Mouse (Mus musculus) thymus, adult 2 months (tissue): ENCODE measurements around the gene Gal3st2. TPM values are rescaled to one million over a fixed set of nuclear protein-coding genes. Genes with fewer than 3 reads are reported as not detected.
"Not testable (repeated sequence)": the region's sequence is repeated elsewhere in the genome, so short reads cannot be mapped to it uniquely, and the experiment has no call there.

Experiments used
- DNase-seq: peaks from one replicate; pipeline ENCODE4 v3.0.0; 2021
- H3K27ac ChIP-seq: fragments of 200-500 bp; 2 replicates; pipeline ENCODE4 v1.5.1; 2012; ENCODE audit warnings: low read length, control low read depth; ENCODE audit not compliant: control insufficient read depth, insufficient read depth
- H3K27me3 ChIP-seq: fragments of 200-500 bp; 2 replicates; pipeline ENCODE4 v1.6.1; 2012; ENCODE audit warnings: mild to moderate bottlenecking, low read length, moderate library complexity, mixed read lengths; ENCODE audit not compliant: control insufficient read depth, insufficient read depth
- H3K36me3 ChIP-seq: fragments of 200-500 bp; 2 replicates; pipeline ENCODE4 v1.6.1; 2012; ENCODE audit warnings: mild to moderate bottlenecking, low read length, moderate library complexity; ENCODE audit not compliant: control insufficient read depth, insufficient read depth
- H3K4me1 ChIP-seq: fragments of 200-500 bp; replicated peaks from 2 replicates; pipeline ENCODE4 v1.6.1; 2012; ENCODE audit warnings: low read length; ENCODE audit not compliant: control insufficient read depth, insufficient read depth
- H3K4me3 ChIP-seq: fragments of 200-500 bp; 2 replicates; pipeline ENCODE4 v1.5.1; 2012; ENCODE audit warnings: mild to moderate bottlenecking, low read length, control low read depth, moderate library complexity; ENCODE audit not compliant: control insufficient read depth, insufficient read depth
- CTCF ChIP-seq: fragments of 200-500 bp; IDR thresholded peaks from 2 replicates; pipeline ENCODE4 v1.5.1; 2012; ENCODE audit warnings: mild to moderate bottlenecking, control low read depth, low read length, moderate library complexity, borderline replicate concordance; ENCODE audit not compliant: control insufficient read depth, poor library complexity, insufficient read depth; ENCODE audit errors: extremely low read depth
- POLR2A ChIP-seq: fragments of 200-500 bp; IDR thresholded peaks from 2 replicates; pipeline ENCODE4 v1.6.1; 2012; ENCODE audit warnings: mild to moderate bottlenecking, low read length, control low read depth, moderate library complexity; ENCODE audit not compliant: control insufficient read depth, poor library complexity, insufficient read depth; ENCODE audit errors: extremely low read depth
- WGBS: fragments of 180-500 bp; shearing (Covaris S2); methylation state at CpG from one replicate; pipeline ENCODE4 v1.1.7; 2018; 5-methylcytosine and 5-hydroxymethylcytosine counted together
- polyA plus RNA-seq: library from polyadenylated mRNA; depleted of rRNA; stranded (reverse); fragments of >200 nt; gene quantifications from 2 replicates; pipeline ENCODE4 v1.2.3, GENCODE M21; 2012; rRNA removed

Gal3st2 gene
- polyA plus RNA-seq: 1.5 and 2.6 TPM in 2 replicates

DNA sequence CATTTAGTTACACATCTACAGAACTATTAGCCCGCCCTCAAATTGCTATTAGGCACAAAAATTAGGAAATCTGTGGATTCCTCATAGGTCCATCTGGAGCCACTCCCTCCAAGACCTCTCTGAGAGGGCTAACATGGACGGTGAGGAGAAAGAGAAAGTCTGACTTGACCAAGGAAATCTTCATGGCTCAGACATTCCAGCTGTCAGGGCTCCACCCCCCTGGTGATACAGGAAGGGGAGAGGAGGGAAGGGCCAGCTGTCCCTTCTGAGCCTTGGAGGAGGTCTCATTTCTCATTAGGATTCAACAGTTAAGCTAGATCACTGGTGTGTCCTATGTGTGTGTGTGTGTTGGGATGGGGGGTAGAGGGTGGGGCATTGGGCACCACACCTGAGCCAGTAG is at the start of gene Gal3st2:
Gene Gal3st2 (plus strand): TSS at position 259 of the 400 bp plus-strand sequence.
- H3K27ac ChIP-seq, H3K4me1 ChIP-seq, H3K4me3 ChIP-seq, H3K36me3 ChIP-seq, DNase-seq, H3K27me3 ChIP-seq: not testable (repeated sequence)
- WGBS: 73% methylated on average over 2 of the region's 2 CpGs

DNA sequence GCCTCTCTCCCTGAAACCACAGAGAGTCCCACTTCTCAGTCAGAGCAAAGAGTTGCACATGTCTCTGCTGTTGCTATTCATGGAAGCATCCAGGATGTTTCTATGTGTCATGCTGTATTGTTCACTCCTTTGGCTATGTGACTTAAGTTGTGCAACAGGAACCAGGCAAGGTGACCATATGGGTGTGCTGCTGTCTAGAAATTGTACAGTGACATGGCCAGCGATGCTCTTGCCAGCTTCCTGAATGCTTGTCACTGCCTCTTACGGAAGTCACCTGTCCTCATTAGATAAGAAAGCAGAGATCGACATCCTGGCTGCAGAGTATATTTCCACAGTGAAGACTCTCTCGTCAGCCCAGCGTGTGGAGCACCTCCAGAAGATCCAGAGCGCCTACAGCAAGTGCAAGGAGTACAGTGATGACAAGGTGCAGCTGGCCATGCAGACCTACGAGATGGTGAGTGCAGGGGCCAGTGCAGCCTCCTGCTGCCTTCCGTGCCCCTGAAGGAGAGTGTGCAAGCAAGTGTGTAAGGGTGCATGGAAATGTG is 49.5 kb upstream of the Gal3st2 start:
- Histone ChIP-seq H3K27ac (no peak overlapping the region), H3K4me3 (no peak overlapping the region), H3K27me3 (no peaks in the 10 kb centered on the region), H3K4me1 (no peaks in the 10 kb centered on the region), H3K36me3 (peaks cover 45% of the 10 kb centered on the region)
- TF ChIP-seq CTCF (no peak), POLR2A (no peak)
- 98% methylated on average over 8 of the region's 8 CpGs for WGBS
- DNase-seq: no peak

DNA sequence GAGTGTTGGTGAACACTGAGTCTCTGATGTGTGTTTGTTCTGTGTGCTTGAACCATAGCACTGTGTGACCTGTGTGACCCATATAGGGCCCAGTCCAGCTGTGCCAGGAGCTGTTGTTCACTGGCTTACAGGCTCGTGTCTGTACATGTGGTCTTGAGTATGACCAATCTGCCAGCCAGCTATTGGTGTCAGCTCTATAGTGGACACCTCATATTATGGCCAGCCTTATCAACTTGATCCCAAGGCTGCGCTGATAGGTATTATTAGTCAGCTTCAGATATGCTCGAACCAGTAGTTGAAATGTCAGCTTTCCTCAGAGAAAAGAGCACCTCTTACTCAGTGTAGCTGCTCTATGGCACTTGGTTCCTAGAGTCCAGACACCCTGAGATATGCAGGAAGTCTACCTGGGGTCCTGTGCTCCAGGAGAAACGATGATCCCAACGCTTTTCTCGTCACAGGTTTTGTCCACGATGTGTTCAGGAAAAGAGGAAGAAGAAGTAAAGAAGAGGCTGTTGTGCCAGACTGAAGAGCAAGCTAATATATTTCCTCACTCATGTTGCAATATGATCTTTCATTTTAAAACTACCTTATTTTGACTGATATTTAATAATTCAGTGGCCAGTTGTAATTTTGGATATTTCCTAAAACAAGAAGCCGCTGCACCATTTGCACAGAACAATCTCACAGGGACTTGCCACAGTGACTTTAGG is 43.1 kb upstream of the Gal3st2 start:
- no peak for DNase-seq
- H3K4me3 ChIP-seq: no peak overlapping the region
- H3K27ac ChIP-seq: no peak overlapping the region
- TF ChIP-seq POLR2A: no peak
- no peak for TF ChIP-seq CTCF
- H3K36me3 ChIP-seq: peaks cover 42% of the 10 kb centered on the region
- WGBS: 89% methylated on average over 8 of the region's 8 CpGs
- no peaks in the 10 kb centered on the region for H3K27me3 ChIP-seq
- no peaks in the 10 kb centered on the region for H3K4me1 ChIP-seq

DNA sequence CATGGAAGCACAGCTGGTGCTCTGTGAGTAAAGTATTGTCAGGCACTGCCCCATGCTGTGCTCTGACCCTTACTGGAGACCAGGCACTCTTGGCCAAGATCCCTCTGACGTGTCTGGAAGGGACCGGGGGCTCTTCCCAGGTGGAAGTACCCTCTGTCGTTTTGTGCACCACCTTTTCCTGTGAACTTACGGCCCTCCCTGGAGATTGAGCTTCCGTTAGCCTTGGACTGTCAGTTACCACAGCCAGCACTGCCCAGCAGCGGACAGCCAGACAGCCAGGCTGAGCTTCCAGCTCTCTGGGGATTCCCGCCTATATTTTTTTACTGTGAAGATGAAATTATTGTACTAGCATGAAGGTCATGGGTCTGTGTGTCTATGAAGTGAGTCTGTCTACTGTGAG is 42.4 kb upstream of the Gal3st2 start:
- H3K4me3 ChIP-seq: no peak overlapping the region
- 95% methylated on average over 7 of the region's 7 CpGs for WGBS
- H3K4me1 ChIP-seq: no peaks in the 10 kb centered on the region
- H3K27ac ChIP-seq: no peak overlapping the region
- no peak for DNase-seq
- no peak for TF ChIP-seq CTCF
- TF ChIP-seq POLR2A: no peak
- no peaks in the 10 kb centered on the region for H3K27me3 ChIP-seq
- peaks cover 36% of the 10 kb centered on the region for H3K36me3 ChIP-seq

DNA sequence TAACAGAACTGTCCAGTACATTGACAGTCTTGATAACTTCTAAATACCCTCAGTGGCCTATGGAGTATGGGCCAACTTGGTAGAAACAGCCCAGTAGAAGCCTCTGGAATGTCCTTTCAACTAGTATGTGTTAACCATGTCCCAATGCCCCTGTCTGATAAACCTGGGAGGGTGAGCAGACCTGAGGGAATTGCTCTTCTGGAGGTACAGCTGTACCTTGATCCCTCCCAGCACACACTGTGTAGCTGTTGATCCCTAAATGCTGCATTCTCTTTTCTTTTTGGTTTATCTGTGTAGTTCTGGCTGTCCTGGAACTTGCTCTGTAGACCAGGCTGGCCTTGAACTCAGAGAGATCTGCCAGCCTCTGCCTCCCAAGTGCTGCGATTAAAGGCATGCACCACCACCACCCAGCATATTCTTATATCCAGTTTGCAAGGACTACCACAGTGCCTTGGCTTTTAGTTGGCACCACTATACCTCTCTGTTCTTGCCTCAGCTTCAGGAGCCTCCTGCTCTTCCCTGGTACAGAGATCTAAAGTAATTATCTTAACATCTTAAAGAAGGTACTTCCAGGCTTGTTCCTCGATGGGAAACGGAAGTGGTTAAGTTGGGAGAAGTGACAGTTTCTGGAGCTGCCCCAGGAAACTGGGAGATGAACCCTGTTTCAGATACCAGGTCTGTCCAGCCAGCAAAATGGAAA is 37.2 kb upstream of the Gal3st2 start:
- no peaks in the 10 kb centered on the region for H3K27me3 ChIP-seq
- H3K4me3 ChIP-seq: no peak overlapping the region
- no peak overlapping the region for H3K27ac ChIP-seq
- peaks cover 5% of the 10 kb centered on the region for H3K36me3 ChIP-seq
- no peak for DNase-seq
- TF ChIP-seq CTCF: no peak
- TF ChIP-seq POLR2A: no peak
- 71% methylated on average over 3 of the region's 3 CpGs for WGBS
- peaks cover 13% of the 10 kb centered on the region for H3K4me1 ChIP-seq

DNA sequence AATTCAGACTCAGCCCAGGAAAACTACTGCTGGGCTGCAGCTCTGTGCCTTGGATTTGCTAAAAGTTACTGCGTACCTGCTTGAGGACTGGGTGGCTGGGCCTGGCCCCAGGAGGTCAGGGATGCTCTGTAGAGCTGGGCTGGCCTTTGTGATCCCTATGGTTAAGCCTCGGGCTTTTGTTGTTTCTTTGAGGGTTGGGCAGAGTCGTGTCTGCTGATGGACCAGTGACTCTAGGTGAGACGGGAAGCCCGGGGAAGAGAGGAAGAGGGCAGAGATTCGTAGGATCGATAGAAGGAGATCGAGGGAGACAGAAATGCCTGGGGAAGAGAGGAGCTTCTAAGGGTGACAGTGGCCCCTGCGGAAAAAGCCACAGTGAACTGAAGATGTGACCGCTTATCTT is 36.5 kb upstream of the Gal3st2 start, which contains the start of gene D2hgdh:
Gene D2hgdh (plus strand): TSS at position 301 of the 400 bp plus-strand sequence.
- Histone ChIP-seq H3K36me3 (no peaks in the 10 kb centered on the region), H3K4me3 (peak within 1 kb of the TSS; percentile 66), H3K4me1 (peaks cover 13% of the 10 kb centered on the region), H3K27ac (peak within 1 kb of the TSS; percentile 91), H3K27me3 (no peaks in the 10 kb centered on the region)
- no peak for DNase-seq
- WGBS: 29% methylated on average over 10 of the region's 10 CpGs
- TF ChIP-seq CTCF: no peak
- TF ChIP-seq POLR2A: no peak
